Mouse (Mus musculus) cerebellum, adult 2 months (tissue): ENCODE measurements around the gene Lhfpl4. TPM values are rescaled to one million over a fixed set of nuclear protein-coding genes. Genes with fewer than 3 reads are reported as not detected.

ENCODE experiments used
- DNase-seq, 2 experiments: peaks; one replicate each; pipeline ENCODE4 v3.0.0; 2021
- H3K27ac ChIP-seq: fragments of 200-500 bp; 2 replicates; pipeline ENCODE4 v1.5.1; 2012; ENCODE audit warnings: low read length, control low read depth, inconsistent platforms; ENCODE audit not compliant: insufficient read depth
- H3K27me3 ChIP-seq: fragments of 200-500 bp; 2 replicates; pipeline ENCODE4 v1.6.1; 2012; ENCODE audit warnings: inconsistent platforms, mild to moderate bottlenecking, low read length, moderate library complexity; ENCODE audit not compliant: control insufficient read depth, insufficient read depth
- H3K4me1 ChIP-seq: fragments of 200-500 bp; 2 replicates; pipeline ENCODE4 v1.6.1; 2011; ENCODE audit warnings: low read length; ENCODE audit not compliant: control insufficient read depth, insufficient read depth
- H3K4me3 ChIP-seq: fragments of 200-500 bp; replicated peaks from 2 replicates; pipeline ENCODE3; 2011; ENCODE audit warnings: mild to moderate bottlenecking, low read depth, low read length, control low read depth; ENCODE audit not compliant: insufficient read depth
- CTCF ChIP-seq: fragments of 200-500 bp; IDR thresholded peaks from 2 replicates; pipeline ENCODE4 v1.5.1; 2011; ENCODE audit warnings: low read depth, mild to moderate bottlenecking, control low read depth, low read length, moderate library complexity, borderline replicate concordance; ENCODE audit not compliant: insufficient read depth
- POLR2A ChIP-seq: fragments of 200-500 bp; IDR thresholded peaks from 2 replicates; pipeline ENCODE4 v1.6.1; 2011; ENCODE audit warnings: low read length, control low read depth, borderline replicate concordance; ENCODE audit not compliant: insufficient read depth
- WGBS: fragments of 180-500 bp; shearing (Covaris S2); methylation state at CpG from one replicate; pipeline ENCODE4 v1.1.7; 2018; 5-methylcytosine and 5-hydroxymethylcytosine counted together
- polyA plus RNA-seq: library from polyadenylated mRNA; depleted of rRNA; stranded (reverse); fragments of >200 nt; gene quantifications from 2 replicates; pipeline ENCODE4 v1.2.3, GENCODE M21; 2012; rRNA removed

Gene Lhfpl4
- polyA plus RNA-seq, 1 experiment, result 57.5 TPM

GRCm38 (mm10) chr6:113144764-113145163, 50.4 kb downstream of the Lhfpl4 start:
- H3K27me3 ChIP-seq, result no peaks in the 10 kb centered on the region
- TF ChIP-seq CTCF (no peak), POLR2A (no peak)
- no peaks in the 10 kb centered on the region for H3K4me1 ChIP-seq
- no peak for DNase-seq
- 95% methylated on average over 1 of the region's 1 CpGs for WGBS
- H3K27ac ChIP-seq, result no peak overlapping the region
- H3K4me3 ChIP-seq, result no peak overlapping the region

GRCm38 (mm10) chr6:113141389-113142094, 53.6 kb downstream of the Lhfpl4 start:
- no peak for DNase-seq
- H3K27me3 ChIP-seq, result no peaks in the 10 kb centered on the region
- H3K27ac ChIP-seq, result no peak overlapping the region
- TF ChIP-seq CTCF (no peak), POLR2A (no peak)
- no peak overlapping the region for H3K4me3 ChIP-seq
- no peaks in the 10 kb centered on the region for H3K4me1 ChIP-seq
- WGBS, result 73% methylated on average over 1 of the region's 1 CpGs

GRCm38 (mm10) chr6:113133360-113133759, 61.8 kb downstream of the Lhfpl4 start:
- WGBS, result 64% methylated on average over 2 of the region's 2 CpGs
- no peak overlapping the region for H3K27ac ChIP-seq
- no peak overlapping the region for H3K4me3 ChIP-seq
- DNase-seq, result no peak
- H3K27me3 ChIP-seq, result no peaks in the 10 kb centered on the region
- no peaks in the 10 kb centered on the region for H3K4me1 ChIP-seq
- TF ChIP-seq POLR2A (no peak), CTCF (no peak)

GRCm38 (mm10) chr6:113120806-113121205, 74.4 kb downstream of the Lhfpl4 start:
- no peak overlapping the region for H3K4me3 ChIP-seq
- no peak for DNase-seq
- TF ChIP-seq POLR2A (no peak), CTCF (no peak)
- H3K27me3 ChIP-seq, result no peaks in the 10 kb centered on the region
- no peak overlapping the region for H3K27ac ChIP-seq
- H3K4me1 ChIP-seq, result no peaks in the 10 kb centered on the region
- 92% methylated on average over 10 of the region's 10 CpGs for WGBS

Other genes starting within 250 kb of the Lhfpl4 start
- gene Srgap3, start 248.1 kb downstream of the Lhfpl4 start, polyA plus RNA-seq, result 99.2 and 101 TPM in 2 replicates
- gene Thumpd3, start 149.2 kb downstream of the Lhfpl4 start, polyA plus RNA-seq, result 20.8 and 21.8 TPM in 2 replicates
- gene Setd5, start 118.0 kb downstream of the Lhfpl4 start, polyA plus RNA-seq, result 58.9 and 64.2 TPM in 2 replicates
- gene Mtmr14, start 42.5 kb upstream of the Lhfpl4 start, polyA plus RNA-seq, result 23.8 and 24.2 TPM in 2 replicates
- gene Cpne9, start 86.9 kb upstream of the Lhfpl4 start, polyA plus RNA-seq, result 105 and 114 TPM in 2 replicates
- 48.1 and 53.4 TPM in 2 replicates for gene Brpf1, start 111.8 kb upstream of the Lhfpl4 start, polyA plus RNA-seq
- gene Ogg1, start 131.6 kb upstream of the Lhfpl4 start, polyA plus RNA-seq, result 11.0 and 11.6 TPM in 2 replicates
- 93.0 and 94.8 TPM in 2 replicates for gene Camk1, start 148.6 kb upstream of the Lhfpl4 start, polyA plus RNA-seq
- gene Tada3, start 182.5 kb upstream of the Lhfpl4 start, polyA plus RNA-seq, result 48.2 and 49.4 TPM in 2 replicates
- gene Arpc4, start 182.7 kb upstream of the Lhfpl4 start, polyA plus RNA-seq, result 137 and 152 TPM in 2 replicates
- 52.2 and 62.4 TPM in 2 replicates for gene Ttll3, start 193.9 kb upstream of the Lhfpl4 start, polyA plus RNA-seq
- 37.4 and 45.9 TPM in 2 replicates for gene Rpusd3, start 224.0 kb upstream of the Lhfpl4 start, polyA plus RNA-seq
- gene Cidec, start 240.4 kb upstream of the Lhfpl4 start, polyA plus RNA-seq, result 0.10 and 0.30 TPM in 2 replicates
- 58.4 and 61.0 TPM in 2 replicates for gene Jagn1, start 247.2 kb upstream of the Lhfpl4 start, polyA plus RNA-seq